Mouse (Mus musculus) fibroblast of lung, adult 2 months (primary cell): ENCODE results near the gene E130208F15Rik.
A peak's percentile ranks its signal among the peaks of the same experiment; 100 is the strongest.

Source experiments
- DNase-seq: peaks from one replicate; pipeline ENCODE4 v3.0.0-alpha.2; 2011; ENCODE audit warnings: low read depth

Gene E130208F15Rik

DNA sequence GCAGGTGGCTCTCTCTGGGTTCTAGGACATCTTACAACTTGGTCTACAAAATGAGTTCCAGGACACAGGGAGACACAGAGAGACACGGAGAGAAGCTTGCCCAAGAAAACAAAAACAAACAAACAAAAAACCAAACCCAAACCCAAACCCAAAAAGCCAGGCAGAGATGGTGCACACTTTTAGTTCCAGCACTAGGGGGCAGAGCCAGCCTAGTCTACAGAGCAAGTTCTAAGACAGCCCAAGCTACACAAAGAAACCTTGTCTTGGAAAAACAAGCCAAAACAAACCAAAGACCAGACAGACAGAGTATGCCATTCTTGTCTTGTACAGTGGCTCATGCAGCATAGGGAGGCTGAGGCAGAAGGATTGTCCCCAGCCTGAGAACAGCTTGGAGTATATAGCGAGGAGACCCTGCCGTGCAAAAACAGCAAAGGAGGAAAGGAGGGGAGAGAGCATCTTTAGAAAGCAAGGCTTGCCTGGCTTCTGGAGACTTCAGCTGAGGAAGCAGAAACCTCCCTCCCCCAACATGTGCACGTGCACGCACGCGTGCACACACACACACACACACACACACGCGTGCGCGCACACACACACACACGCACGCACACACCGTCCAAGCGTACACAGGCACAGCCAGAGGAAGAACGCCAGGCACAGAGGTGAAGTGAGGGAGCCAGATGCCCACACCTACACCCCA, 15.3 kb upstream of the E130208F15Rik start:
- no peak for DNase-seq

GRCm38 (mm10) chr7:30308076-30309005, 13.2 kb upstream of the E130208F15Rik start, which contains the start of gene Alkbh6:
Alkbh6 (plus strand) TSS chr7:30308717.
- peak; percentile 93 for DNase-seq

- no peak for DNase-seq
These were observed 12.0 kb upstream of the E130208F15Rik start for GRCm38 (mm10) chr7:30309395-30310129.

GRCm38 (mm10) chr7:30310136-30310535, 11.4 kb upstream of the E130208F15Rik start:
- DNase-seq: no peak

DNA sequence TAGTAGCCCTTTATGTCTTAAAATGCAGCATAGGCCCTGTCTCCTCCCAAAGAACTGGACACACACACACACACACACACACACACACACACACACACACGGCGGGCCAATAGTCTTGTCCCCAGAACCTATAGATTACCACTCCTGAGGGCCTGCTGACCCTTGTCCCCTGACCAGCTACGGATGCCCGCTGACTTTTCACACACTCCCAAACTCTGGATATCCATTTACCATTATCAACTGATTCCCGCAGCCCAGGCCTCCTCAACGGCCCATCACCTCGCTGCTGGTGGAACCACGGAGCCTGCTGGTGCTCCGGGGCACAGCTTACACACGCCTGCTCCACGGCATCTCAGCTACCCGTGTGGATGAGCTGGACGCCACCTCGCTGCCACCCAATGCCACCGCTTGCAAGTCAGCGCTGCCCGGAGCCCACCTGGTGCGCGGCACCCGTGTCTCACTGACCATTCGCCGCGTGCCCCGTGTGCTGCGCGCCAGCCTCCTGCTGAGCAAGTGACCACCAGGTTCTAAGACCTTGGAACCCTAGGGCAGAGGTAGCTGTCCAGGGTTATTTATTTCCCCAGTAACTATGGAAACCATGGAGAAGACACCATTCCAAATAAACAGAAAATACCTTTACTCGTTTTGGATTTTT, 7.7 kb upstream of the E130208F15Rik start:
- DNase-seq: no peak

DNA sequence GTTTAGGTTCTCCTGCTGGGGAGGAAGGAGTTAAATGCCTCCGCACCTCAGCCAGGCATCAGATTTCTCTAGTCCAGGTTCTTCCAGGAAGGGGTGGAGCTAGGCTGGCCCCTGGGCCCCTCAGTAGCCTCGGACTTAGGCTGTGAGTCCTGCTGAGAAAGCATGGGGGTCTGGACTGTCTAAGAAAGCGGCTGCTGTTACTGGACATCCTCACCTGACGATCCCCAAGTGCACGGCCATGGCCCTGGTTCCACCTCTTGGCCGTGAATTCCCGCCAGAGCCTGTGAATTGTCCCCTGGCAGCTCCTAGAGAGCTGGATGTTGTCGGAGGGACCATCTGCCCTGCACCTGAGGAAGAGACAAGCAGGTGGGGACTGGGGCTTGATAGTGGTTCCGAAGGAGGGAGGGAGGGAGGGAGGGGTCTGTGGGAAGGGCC, 6.8 kb upstream of the E130208F15Rik start, which contains the start of gene Syne4:
Syne4 (plus strand) TSS at position 87 of the 435 bp plus-strand sequence.
- no peak for DNase-seq

DNA sequence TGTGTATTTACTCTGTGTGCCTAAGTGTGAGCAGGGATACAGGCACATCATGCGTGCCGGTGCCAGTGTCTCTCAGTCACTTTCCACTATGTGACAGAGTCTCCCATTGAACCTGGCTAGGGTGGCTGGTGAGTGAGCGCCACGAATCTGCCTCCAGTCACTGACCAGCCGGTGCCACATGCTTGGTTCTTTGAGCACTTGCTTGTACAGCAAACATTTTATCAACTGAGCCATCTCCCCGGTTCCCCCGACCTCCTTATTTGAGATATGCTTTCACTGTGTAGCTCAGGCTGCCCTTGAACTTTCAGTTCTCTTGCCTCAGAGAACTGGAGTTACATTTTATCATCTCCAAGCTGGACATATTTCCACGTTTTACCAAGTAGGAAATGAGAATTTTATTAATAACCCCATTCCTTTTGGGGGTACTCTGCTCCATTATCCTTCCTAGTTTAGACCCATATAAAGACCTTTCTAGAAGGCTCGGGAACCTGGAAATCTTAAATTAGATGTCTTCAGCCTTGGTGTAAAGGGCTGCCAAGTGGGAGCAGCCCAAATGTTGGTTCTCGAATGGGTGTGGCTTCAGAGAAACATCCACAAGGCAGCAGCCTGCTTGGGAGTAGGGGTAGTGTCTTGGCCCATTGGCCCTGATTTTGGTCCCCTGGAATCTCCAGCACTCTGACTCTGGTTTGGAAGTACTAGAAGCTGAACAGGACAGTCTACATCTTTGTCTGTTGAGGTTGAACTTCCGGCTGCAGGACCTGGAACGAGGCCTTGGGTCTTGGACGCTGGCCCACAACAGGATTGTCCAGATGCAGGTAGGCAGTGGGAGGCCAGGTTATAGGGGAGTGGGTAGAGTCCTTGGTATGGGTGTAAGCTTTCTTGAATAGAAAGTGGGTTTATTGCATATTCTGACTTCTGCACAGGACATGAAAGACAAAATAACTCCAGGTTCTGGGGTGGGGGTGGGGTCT, 5.7 kb upstream of the E130208F15Rik start:
- no peak for DNase-seq

GRCm38 (mm10) chr7:30318142-30318541, 3.4 kb upstream of the E130208F15Rik start:
- no peak for DNase-seq

- DNase-seq: no peak
These were observed 594 bp upstream of the E130208F15Rik start for GRCm38 (mm10) chr7:30320946-30321345.

GRCm38 (mm10) chr7:30322285-30322667, 736 bp downstream of the E130208F15Rik start:
- peak; percentile 95 for DNase-seq

GRCm38 (mm10) chr7:30322865-30323264, 1.3 kb downstream of the E130208F15Rik start:
- DNase-seq: no peak

DNA sequence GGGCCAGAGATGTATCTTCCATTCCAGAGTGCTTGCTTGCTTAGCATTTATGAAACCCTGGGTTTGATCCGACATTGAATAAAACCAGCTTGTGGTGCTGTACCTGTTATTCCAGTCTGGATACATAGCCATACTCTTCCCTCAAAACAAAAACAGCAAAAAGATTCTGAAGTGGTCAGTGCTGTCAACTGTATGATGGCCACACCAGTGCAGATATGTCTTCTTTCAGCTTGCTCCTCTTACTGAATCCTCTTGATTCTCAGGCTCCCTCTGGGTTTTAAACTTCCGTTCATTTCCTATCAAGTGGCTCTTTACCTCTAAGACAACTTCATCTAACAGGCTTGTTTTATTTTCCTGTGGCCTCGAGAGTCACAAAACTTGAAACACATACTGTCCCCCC, 2.3 kb downstream of the E130208F15Rik start, which contains the start of gene Sdhaf1:
Sdhaf1 (minus strand) TSS at position 101 of the 400 bp plus-strand sequence.
- no peak for DNase-seq

DNA sequence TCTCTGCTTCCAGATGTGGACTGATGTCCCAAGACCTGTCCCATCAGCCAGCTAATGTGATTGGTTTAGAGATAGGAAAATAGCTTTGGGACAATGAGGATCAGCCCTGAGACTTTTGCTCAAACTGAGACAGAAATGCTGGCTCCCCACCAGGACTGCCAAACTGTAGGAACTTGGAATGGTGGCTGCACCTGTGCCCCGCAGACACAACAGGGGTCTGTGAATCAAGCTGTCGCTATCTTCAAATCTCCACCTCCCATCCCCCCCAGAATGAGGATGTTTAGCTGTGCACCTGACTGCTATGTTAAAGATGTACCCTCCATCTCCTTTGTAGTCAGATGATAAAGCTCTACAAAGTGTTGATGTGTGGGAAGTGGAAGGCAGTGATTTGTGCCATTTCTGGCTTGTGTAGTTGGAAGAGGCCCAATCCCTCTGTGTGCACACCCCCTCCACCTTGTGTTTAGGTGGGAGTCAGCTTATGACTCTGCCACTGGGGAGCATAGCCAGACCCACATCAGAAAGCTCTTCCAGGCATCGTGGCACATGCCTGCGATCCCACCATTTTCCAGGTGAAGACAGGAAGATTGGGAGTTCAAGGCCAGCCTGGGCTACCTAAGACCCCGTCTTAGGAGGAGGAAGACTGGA, 2.9 kb downstream of the E130208F15Rik start:
- DNase-seq: no peak

- no peak for DNase-seq
These were observed 3.8 kb downstream of the E130208F15Rik start for GRCm38 (mm10) chr7:30325364-30325763.

- DNase-seq: no peak
These were observed 4.9 kb downstream of the E130208F15Rik start for GRCm38 (mm10) chr7:30326427-30326826.

GRCm38 (mm10) chr7:30327140-30327539, 5.6 kb downstream of the E130208F15Rik start:
- no peak for DNase-seq

- DNase-seq: no peak
These were observed 6.8 kb downstream of the E130208F15Rik start for GRCm38 (mm10) chr7:30328379-30328778.

GRCm38 (mm10) chr7:30331887-30332286, 10.3 kb downstream of the E130208F15Rik start:
- peak; percentile 63 for DNase-seq

DNA sequence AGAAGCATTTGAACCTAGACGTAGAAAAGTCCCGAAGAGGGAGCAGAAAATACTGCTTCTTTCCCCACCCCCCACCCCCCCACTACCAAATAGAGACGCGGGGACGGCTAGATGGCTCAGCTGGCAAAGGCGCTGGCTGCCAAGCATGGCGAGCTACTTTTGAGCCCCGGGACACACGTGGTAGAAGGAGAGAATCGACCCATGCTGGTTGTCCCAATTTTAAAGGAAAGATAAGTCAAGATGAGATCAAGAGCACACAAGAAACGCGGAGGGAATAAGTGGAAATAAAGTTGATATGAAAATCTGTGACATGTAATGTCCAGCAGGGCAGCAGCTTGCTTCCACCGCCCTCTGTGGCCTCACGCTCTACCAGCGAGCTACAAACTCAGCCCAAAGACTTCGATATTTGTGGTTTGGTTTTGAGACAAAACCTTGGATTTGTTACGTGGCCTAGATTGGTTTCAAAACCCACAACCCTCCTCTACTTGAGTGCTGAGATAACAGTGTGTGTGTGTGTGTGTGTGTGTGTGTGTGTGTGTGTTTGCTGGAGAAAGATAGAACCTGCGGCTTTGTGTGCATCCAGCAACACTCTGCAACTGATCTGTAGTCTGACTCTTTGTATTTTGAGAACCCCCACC, 11.2 kb downstream of the E130208F15Rik start:
- DNase-seq: no peak
